Mouse (Mus musculus): Measurements from ENCODE around the gene Dthd1. TPM values are rescaled to one million over a fixed set of nuclear protein-coding genes. Genes with fewer than 3 reads are reported as not detected.

The Dthd1 gene
- polyA plus RNA-seq, 1 experiment: 0.29 TPM

DNA sequence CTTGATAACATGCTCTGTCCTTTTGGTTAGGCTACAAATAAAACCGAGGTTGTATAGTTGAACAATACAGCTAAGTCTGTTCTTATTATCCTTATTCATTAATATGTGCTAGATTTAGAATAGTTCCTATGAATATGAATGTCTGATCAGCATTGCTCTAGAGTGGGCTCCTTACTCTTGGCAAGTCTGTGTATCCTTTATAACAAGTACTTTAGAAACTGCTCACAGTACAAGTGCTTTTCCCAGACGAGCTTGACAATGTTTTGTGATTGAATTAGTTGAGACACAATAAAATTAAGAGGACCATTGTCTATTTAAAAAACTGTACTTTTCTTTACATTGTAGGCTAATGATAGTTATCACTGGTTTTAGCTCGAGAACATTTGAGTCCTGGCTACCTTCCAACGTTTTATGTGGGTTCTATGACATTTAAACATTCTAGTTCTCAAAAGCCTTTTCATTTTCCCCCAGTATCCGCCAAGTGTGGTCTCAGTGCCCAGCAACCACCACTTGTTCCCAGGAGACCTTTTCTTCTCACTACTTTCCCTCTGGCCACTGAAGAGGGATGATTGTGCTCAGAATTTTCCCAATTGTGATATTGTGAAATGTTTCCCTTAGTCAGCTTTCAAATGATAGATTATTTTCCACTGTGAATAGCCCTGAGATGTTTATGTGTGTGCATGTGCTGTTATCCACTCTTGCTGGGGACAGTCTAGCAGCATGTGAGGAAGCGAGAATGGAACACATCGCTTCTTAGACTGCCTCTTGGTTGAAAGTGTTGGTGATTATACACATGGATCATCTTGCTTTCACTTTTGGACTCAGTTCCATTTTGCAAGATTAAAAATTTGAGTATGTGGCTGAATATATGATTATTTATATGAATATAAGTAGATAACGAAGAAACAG lies 7.0 kb downstream of the Dthd1 start:
- H3K4me3 ChIP-seq: no peak overlapping the region
- no peaks in the 10 kb centered on the region for H3K79me2 ChIP-seq (ENCODE audit: control insufficient read depth, insufficient read depth)
- TF ChIP-seq USF1 (IDR thresholded peaks at IDR 0.05; ENCODE audit: low read depth) (no peak), CEBPB (IDR thresholded peaks at IDR 0.05; ENCODE audit: insufficient read depth, poor library complexity, severe bottlenecking) (no peak), POLR2A (IDR thresholded peaks at IDR 0.05; ENCODE audit: insufficient read length, low read depth) (no peak), MYOG (IDR thresholded peaks at IDR 0.05; ENCODE audit: control insufficient read depth in 1 of 3, insufficient read depth in 1 of 3, insufficient read length in 2 of 3, low read depth in 2 of 3) (no peak), MAX (IDR thresholded peaks at IDR 0.05; ENCODE audit: low read depth) (no peak), MYOD1 (IDR thresholded peaks at IDR 0.05; ENCODE audit: control insufficient read depth in 1 of 3, insufficient read length in 2 of 3, low read depth in 2 of 3) (no peak), TCF3 (IDR thresholded peaks at IDR 0.05; ENCODE audit: insufficient read length, low read depth) (no peak), SRF (IDR thresholded peaks at IDR 0.05; ENCODE audit: control insufficient read depth, insufficient read length, low read depth) (no peak)
- peak overlapping the region; percentile 71 for H3K4me2 ChIP-seq (ENCODE audit: low read depth)
- no peaks in the 10 kb centered on the region for H3K27me3 ChIP-seq (ENCODE audit: control insufficient read depth, insufficient read depth, insufficient read length)
- H3K36me3 ChIP-seq (ENCODE audit: control insufficient read depth, insufficient read depth): no peaks in the 10 kb centered on the region
- H3ac ChIP-seq (ENCODE audit: control insufficient read depth, insufficient read length): no peak overlapping the region

DNA sequence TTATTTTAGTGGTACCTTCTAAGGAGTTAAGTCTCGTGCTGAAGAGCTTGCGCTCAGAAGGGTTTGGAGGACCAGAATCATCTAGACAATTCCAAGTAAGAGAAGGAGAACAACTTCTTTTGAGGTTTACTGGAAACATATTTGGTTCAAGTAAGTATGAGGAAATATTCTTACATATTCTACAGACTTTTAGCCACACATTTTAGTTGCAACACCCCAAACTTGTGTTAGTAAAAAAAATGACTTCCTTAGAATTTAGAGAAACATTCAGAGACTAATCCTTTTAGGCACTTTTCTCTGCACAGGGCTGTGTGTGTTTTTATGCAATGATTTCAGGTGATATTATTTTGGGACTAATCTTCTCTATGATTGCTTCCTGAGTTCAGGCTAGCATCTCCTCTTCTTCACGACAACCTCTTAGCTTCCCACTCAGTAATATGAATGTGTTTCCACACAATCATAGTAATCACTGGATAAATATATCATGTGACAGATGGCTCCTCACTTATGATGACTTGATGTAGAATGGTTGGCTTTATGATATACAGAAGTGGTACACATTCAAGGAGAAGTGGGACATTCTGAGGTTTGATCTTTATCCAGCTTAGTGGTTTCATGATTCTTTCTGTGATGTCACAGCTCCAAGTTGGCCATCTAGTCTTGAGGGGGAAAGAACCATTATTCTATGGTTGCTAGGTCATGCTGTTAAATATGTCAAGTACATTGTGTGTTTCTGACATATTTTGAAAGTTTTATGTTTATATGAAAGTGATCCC lies 29.5 kb downstream of the Dthd1 start:
- Histone ChIP-seq H3K4me3 (no peak overlapping the region), H3K27me3 (ENCODE audit: control insufficient read depth, insufficient read depth, insufficient read length) (no peaks in the 10 kb centered on the region), H3K4me2 (ENCODE audit: low read depth) (no peak overlapping the region), H3K36me3 (ENCODE audit: control insufficient read depth, insufficient read depth) (no peaks in the 10 kb centered on the region), H3K79me2 (ENCODE audit: control insufficient read depth, insufficient read depth) (no peaks in the 10 kb centered on the region), H3ac (ENCODE audit: control insufficient read depth, insufficient read length) (no peak overlapping the region)
- TF ChIP-seq POLR2AphosphoS2 (IDR thresholded peaks at IDR 0.05; ENCODE audit: insufficient read length, low read depth) (no peak), TCF12 (IDR thresholded peaks at IDR 0.05; ENCODE audit: insufficient read depth, poor library complexity, severe bottlenecking) (no peak), MYOG (IDR thresholded peaks at IDR 0.05; ENCODE audit: control insufficient read depth in 1 of 3, insufficient read depth in 1 of 3, insufficient read length in 2 of 3, low read depth in 2 of 3) (no peak), E2F4 (IDR thresholded peaks at IDR 0.05; ENCODE audit: insufficient read depth) (no peak), POLR2A (IDR thresholded peaks at IDR 0.05; ENCODE audit: insufficient read length, low read depth) (no peak), MAX (IDR thresholded peaks at IDR 0.05; ENCODE audit: low read depth) (no peak), REST (IDR thresholded peaks at IDR 0.05; ENCODE audit: insufficient read depth, insufficient read length) (no peak), SRF (IDR thresholded peaks at IDR 0.05; ENCODE audit: control insufficient read depth, insufficient read length, low read depth) (no peak), USF1 (IDR thresholded peaks at IDR 0.05; ENCODE audit: low read depth) (no peak), CEBPB (IDR thresholded peaks at IDR 0.05; ENCODE audit: insufficient read depth, poor library complexity, severe bottlenecking) (no peak), TCF3 (IDR thresholded peaks at IDR 0.05; ENCODE audit: insufficient read length, low read depth) (no peak), MYOD1 (IDR thresholded peaks at IDR 0.05; ENCODE audit: control insufficient read depth in 1 of 3, insufficient read length in 2 of 3, low read depth in 2 of 3) (no peak)

DNA sequence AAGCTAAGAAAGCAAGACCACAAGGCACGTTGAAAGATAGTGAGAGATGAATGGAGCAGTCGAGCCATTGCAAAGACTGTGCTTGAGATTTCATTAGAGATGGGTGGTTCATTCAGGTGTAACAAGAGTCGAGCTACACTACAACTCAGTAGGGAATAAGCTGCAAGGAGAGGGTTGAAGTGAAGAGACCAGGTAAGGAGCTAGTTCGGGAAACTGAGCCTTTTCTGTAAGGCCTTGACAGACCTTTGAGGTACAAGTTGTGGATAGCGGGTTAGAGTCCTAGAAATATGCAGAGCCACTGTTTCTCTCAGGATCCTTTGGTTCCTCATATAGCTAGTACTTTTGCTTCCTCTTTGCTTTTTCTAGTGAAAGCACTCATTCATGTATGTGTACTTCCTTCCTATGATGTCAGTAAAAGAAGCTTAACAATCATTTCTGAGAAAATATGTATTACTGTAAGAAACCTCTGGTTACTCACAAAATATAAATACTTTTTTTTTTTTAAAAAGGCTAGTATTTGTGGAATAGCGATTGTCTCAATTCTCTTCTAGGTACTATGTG lies 33.0 kb downstream of the Dthd1 start:
- no peak overlapping the region for H3K4me2 ChIP-seq (ENCODE audit: low read depth)
- TF ChIP-seq MYOD1 (IDR thresholded peaks at IDR 0.05; ENCODE audit: control insufficient read depth in 1 of 3, insufficient read length in 2 of 3, low read depth in 2 of 3) (no peak), MAX (IDR thresholded peaks at IDR 0.05; ENCODE audit: low read depth) (no peak), SRF (IDR thresholded peaks at IDR 0.05; ENCODE audit: control insufficient read depth, insufficient read length, low read depth) (no peak), MYOG (IDR thresholded peaks at IDR 0.05; ENCODE audit: control insufficient read depth in 1 of 3, insufficient read depth in 1 of 3, insufficient read length in 2 of 3, low read depth in 2 of 3) (no peak), CEBPB (IDR thresholded peaks at IDR 0.05; ENCODE audit: insufficient read depth, poor library complexity, severe bottlenecking) (no peak), TCF12 (IDR thresholded peaks at IDR 0.05; ENCODE audit: insufficient read depth, poor library complexity, severe bottlenecking) (no peak), POLR2A (IDR thresholded peaks at IDR 0.05; ENCODE audit: insufficient read length, low read depth) (no peak), POLR2AphosphoS2 (IDR thresholded peaks at IDR 0.05; ENCODE audit: insufficient read length, low read depth) (no peak), TCF3 (IDR thresholded peaks at IDR 0.05; ENCODE audit: insufficient read length, low read depth) (no peak), E2F4 (IDR thresholded peaks at IDR 0.05; ENCODE audit: insufficient read depth) (no peak), REST (IDR thresholded peaks at IDR 0.05; ENCODE audit: insufficient read depth, insufficient read length) (no peak), USF1 (IDR thresholded peaks at IDR 0.05; ENCODE audit: low read depth) (no peak)
- H3K4me3 ChIP-seq: no peak overlapping the region
- no peaks in the 10 kb centered on the region for H3K36me3 ChIP-seq (ENCODE audit: control insufficient read depth, insufficient read depth)
- H3K79me2 ChIP-seq (ENCODE audit: control insufficient read depth, insufficient read depth): no peaks in the 10 kb centered on the region
- no peak overlapping the region for H3ac ChIP-seq (ENCODE audit: control insufficient read depth, insufficient read length)
- H3K27me3 ChIP-seq (ENCODE audit: control insufficient read depth, insufficient read depth, insufficient read length): no peaks in the 10 kb centered on the region

DNA sequence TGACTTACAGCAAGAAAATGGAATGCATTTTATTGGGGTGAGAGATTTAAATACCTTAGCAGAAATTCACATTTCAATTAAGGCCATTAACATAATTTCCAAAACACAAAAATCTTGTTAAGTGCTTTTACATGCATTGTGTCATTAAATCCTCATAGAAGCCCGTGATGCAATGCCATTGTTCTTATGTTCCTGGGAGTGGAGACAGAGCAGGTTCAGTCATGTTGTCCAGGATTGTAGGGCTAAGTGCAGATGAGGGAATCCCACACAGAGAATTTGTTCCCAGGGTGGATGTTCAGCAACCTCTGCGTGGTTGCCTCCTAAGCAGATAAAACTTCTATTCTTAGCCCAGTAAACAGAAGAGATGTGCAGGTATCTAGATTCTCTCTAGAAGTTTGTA lies 37.7 kb downstream of the Dthd1 start:
- H3K27me3 ChIP-seq (ENCODE audit: control insufficient read depth, insufficient read depth, insufficient read length): no peaks in the 10 kb centered on the region
- TF ChIP-seq MAX (IDR thresholded peaks at IDR 0.05; ENCODE audit: low read depth): no peak
- no peak for TF ChIP-seq TCF3 (IDR thresholded peaks at IDR 0.05; ENCODE audit: insufficient read length, low read depth)
- TF ChIP-seq MYOG (IDR thresholded peaks at IDR 0.05; ENCODE audit: control insufficient read depth in 1 of 3, insufficient read depth in 1 of 3, insufficient read length in 2 of 3, low read depth in 2 of 3): no peak
- no peak for TF ChIP-seq CEBPB (IDR thresholded peaks at IDR 0.05; ENCODE audit: insufficient read depth, poor library complexity, severe bottlenecking)
- TF ChIP-seq MYOD1 (IDR thresholded peaks at IDR 0.05; ENCODE audit: control insufficient read depth in 1 of 3, insufficient read length in 2 of 3, low read depth in 2 of 3): no peak
- TF ChIP-seq POLR2A (IDR thresholded peaks at IDR 0.05; ENCODE audit: insufficient read length, low read depth): no peak
- TF ChIP-seq E2F4 (IDR thresholded peaks at IDR 0.05; ENCODE audit: insufficient read depth): no peak
- no peak for TF ChIP-seq USF1 (IDR thresholded peaks at IDR 0.05; ENCODE audit: low read depth)
- TF ChIP-seq REST (IDR thresholded peaks at IDR 0.05; ENCODE audit: insufficient read depth, insufficient read length): no peak
- TF ChIP-seq SRF (IDR thresholded peaks at IDR 0.05; ENCODE audit: control insufficient read depth, insufficient read length, low read depth): no peak
- TF ChIP-seq TCF12 (IDR thresholded peaks at IDR 0.05; ENCODE audit: insufficient read depth, poor library complexity, severe bottlenecking): no peak
- no peak for TF ChIP-seq POLR2AphosphoS2 (IDR thresholded peaks at IDR 0.05; ENCODE audit: insufficient read length, low read depth)
- no peaks in the 10 kb centered on the region for H3K79me2 ChIP-seq (ENCODE audit: control insufficient read depth, insufficient read depth)
- H3K4me2 ChIP-seq (ENCODE audit: low read depth): no peak overlapping the region
- H3K36me3 ChIP-seq (ENCODE audit: control insufficient read depth, insufficient read depth): no peaks in the 10 kb centered on the region
- H3ac ChIP-seq (ENCODE audit: control insufficient read depth, insufficient read length): no peak overlapping the region
- H3K4me3 ChIP-seq: no peak overlapping the region
